In the genomic region with DNA sequence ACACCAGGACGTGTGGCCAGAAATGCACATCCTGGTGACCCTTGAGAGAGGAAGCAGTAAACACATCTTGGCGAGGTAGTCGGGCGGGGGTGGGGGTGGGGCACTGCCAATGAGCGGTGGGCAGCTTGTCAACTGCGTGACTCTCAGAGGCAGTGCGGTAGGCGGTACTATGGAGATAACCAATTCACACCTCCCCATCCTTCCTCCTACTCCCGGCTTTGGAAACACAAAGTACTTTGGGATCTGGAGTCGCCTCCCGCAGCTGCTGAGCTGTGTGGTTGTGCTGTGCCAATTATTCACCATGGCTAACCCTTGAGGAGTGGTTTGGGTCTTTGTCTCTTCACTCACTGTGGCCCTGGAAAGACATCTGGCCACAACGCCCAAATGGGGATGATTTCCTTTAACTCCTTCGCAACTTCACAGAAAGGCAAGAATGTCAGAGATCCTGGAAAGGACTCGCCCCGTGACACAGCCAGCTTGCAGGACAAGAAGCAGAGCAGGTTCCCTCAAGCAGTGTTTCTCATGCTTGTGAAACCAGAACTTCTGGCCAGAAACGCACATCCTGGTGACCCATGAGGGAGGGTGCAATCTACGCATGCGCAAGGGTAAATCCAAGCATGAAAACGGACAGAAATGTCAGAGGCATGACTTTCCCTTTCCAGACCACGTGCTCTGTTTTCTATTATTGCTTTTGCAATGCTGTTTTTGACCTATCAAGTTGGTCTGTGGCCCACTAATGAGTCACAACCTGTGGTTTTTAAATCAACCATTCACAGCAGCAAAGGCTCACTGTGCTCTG, we compare ENCODE assay signal across 9 mouse cellular contexts. TPM values are rescaled to one million over a fixed set of nuclear protein-coding genes. Genes with fewer than 3 reads are reported as not detected.
DNase-seq lines count a peak whose midpoint lies in the region; ATAC-seq and TF ChIP-seq lines count a peak whose summit lies in the region.
"Had no signal": no experiment of that assay in that cellular context is flagged by ENCODE, and none has a peak within 500 bp of the region (broad histone marks: within the 10 kb centered on the region; RNA-seq: fewer than 3 reads in every experiment).

No protein-coding gene starts in this region.

- H3K4me2 ChIP-seq in forebrain, embryonic 14.5 days (ENCODE audit: low read length) = peak overlapping the region; percentile 29; the same call in 1 of the 2 replicates
- H3K4me2 ChIP-seq in heart, postnatal 0 days (ENCODE audit: low read depth, low read length) = peak overlapping the region; percentile 64
- H3K4me2 ChIP-seq in liver, embryonic 14.5 days (ENCODE audit: low read depth) = peak overlapping the region; percentile 43
- H3K4me2 ChIP-seq in neural tube, embryonic 11.5 days (ENCODE audit: low read depth) = peak overlapping the region; percentile 24

- H3K9ac ChIP-seq in forebrain, embryonic 14.5 days (ENCODE audit: low read length) = no peak overlapping the region
- no peak overlapping the region for H3K9ac ChIP-seq in heart, postnatal 0 days (replicated peaks; ENCODE audit: low read depth, low read length)
- H3K9ac ChIP-seq in liver, embryonic 14.5 days (replicated peaks) = no peak overlapping the region; the same call in 1 of the 2 replicates
- H3K9ac ChIP-seq in neural tube, embryonic 11.5 days (ENCODE audit: low read length) = no peak overlapping the region

- peak; percentile 6; the same call in 1 of the 2 replicates for TF ChIP-seq CTCF in heart, postnatal 0 days (IDR thresholded peaks at IDR 0.05; ENCODE audit: low read depth)
- no peak for TF ChIP-seq CTCF in liver, embryonic 14.5 days (IDR thresholded peaks at IDR 0.05; ENCODE audit: low read depth)
- TF ChIP-seq CTCF in thymus, adult 2 months (IDR thresholded peaks at IDR 0.05; ENCODE audit: borderline replicate concordance, control insufficient read depth, extremely low read depth, insufficient read depth, low read length, poor library complexity) = no peak

- peak; percentile 29; the same call in 1 of the 2 replicates for ATAC-seq in forebrain, embryonic 14.5 days
- peak; percentile 71 for ATAC-seq in heart, postnatal 0 days (ENCODE audit: insufficient read depth, low read depth)
- no peak for ATAC-seq in liver, embryonic 14.5 days (ENCODE audit: insufficient read depth)
- no peak for ATAC-seq in neural tube, embryonic 11.5 days (ENCODE audit: insufficient read depth, low FRiP score, low TSS enrichment)

- TF ChIP-seq EP300 in heart, postnatal 0 days (IDR thresholded peaks at IDR 0.05; ENCODE audit: low read depth) = no peak; the same call in 1 of the 2 replicates
- TF ChIP-seq EP300 in liver, embryonic 14.5 days (IDR thresholded peaks at IDR 0.05; ENCODE audit: low read depth) = no peak

- no peak overlapping the region for H3K4me3 ChIP-seq in forebrain, embryonic 14.5 days (ENCODE audit: low read depth, low read length)
- H3K4me3 ChIP-seq in heart, postnatal 0 days (ENCODE audit: low read depth, low read length) = peak overlapping the region; percentile 33
- H3K4me3 ChIP-seq in liver, embryonic 14.5 days (ENCODE audit: insufficient read depth in 1 of 2, low read depth in 2 of 2, low read length in 2 of 2) = peak overlapping the region; percentile 9 to 26; a peak in 2 of 4 replicates
- no peak overlapping the region for H3K4me3 ChIP-seq in neural tube, embryonic 11.5 days (ENCODE audit: low read depth, low read length)
- 0 out of 2 replicates have a peak overlapping the region, but pooled peaks have one; percentile 2 for H3K4me3 ChIP-seq in thymus, adult 2 months (ENCODE audit: control insufficient read depth, insufficient read depth, low read length)

- no peaks in the 10 kb centered on the region for H3K36me3 ChIP-seq in forebrain, embryonic 14.5 days (ENCODE audit: control insufficient read depth, insufficient read depth, low read length)
- no peaks in the 10 kb centered on the region for H3K36me3 ChIP-seq in heart, postnatal 0 days (replicated peaks; ENCODE audit: control insufficient read depth, insufficient read depth, low read length)
- no peaks in the 10 kb centered on the region for H3K36me3 ChIP-seq in liver, embryonic 14.5 days (replicated peaks; ENCODE audit: control insufficient read depth, insufficient read depth, low read depth)
- no peaks in the 10 kb centered on the region for H3K36me3 ChIP-seq in neural tube, embryonic 11.5 days (ENCODE audit: control insufficient read depth, insufficient read depth, low read length)
- no peaks in the 10 kb centered on the region for H3K36me3 ChIP-seq in thymus, adult 2 months (ENCODE audit: control insufficient read depth, insufficient read depth, low read length)
- H3K36me3 ChIP-seq: G1E had no signal

- no peaks in the 10 kb centered on the region for H3K9me3 ChIP-seq in forebrain, embryonic 14.5 days (replicated peaks; ENCODE audit: control insufficient read depth, low read length)
- H3K9me3 ChIP-seq in heart, postnatal 0 days (replicated peaks; ENCODE audit: control insufficient read depth, low read length) = no peaks in the 10 kb centered on the region
- no peaks in the 10 kb centered on the region for H3K9me3 ChIP-seq in liver, embryonic 14.5 days (ENCODE audit: control insufficient read depth, low read length)
- H3K9me3 ChIP-seq in neural tube, embryonic 11.5 days (ENCODE audit: control insufficient read depth, low read length) = no peaks in the 10 kb centered on the region
- H3K9me3 ChIP-seq: G1E had no signal

- H3K27ac ChIP-seq in forebrain, embryonic 14.5 days (ENCODE audit: low read depth, low read length) = no peak overlapping the region
- H3K27ac ChIP-seq in heart, postnatal 0 days (ENCODE audit: low read depth) = peak overlapping the region; percentile 39
- H3K27ac ChIP-seq in liver, embryonic 14.5 days = no peak overlapping the region
- H3K27ac ChIP-seq in neural tube, embryonic 11.5 days (ENCODE audit: low read depth, low read length) = no peak overlapping the region
- H3K27ac ChIP-seq in thymus, adult 2 months (ENCODE audit: control insufficient read depth, insufficient read depth, low read length) = no peak overlapping the region

- TF ChIP-seq POLR2A in thymus, adult 2 months (IDR thresholded peaks at IDR 0.05; ENCODE audit: control insufficient read depth, extremely low read depth, insufficient read depth, low read length, poor library complexity) = no peak

- H3K4me1 ChIP-seq in forebrain, embryonic 14.5 days (ENCODE audit: control insufficient read depth, insufficient read depth, low read length) = peaks cover 8% of the 10 kb centered on the region
- H3K4me1 ChIP-seq in heart, postnatal 0 days (ENCODE audit: control insufficient read depth, insufficient read depth) = peaks cover 13% of the 10 kb centered on the region; the same call in 1 of the 2 replicates
- peaks cover 0 to 13% of the 10 kb centered on the region in 2 experiments; a peak in 2 of 4 replicates for H3K4me1 ChIP-seq in liver, embryonic 14.5 days (replicated peaks; ENCODE audit: control insufficient read depth in 2 of 2, insufficient read depth in 2 of 2, low read length in 1 of 2)
- 0 out of 2 replicates have a peak, but pooled peaks cover 5% of the 10 kb centered on the region for H3K4me1 ChIP-seq in neural tube, embryonic 11.5 days (ENCODE audit: control insufficient read depth, insufficient read depth, low read length)
- H3K4me1 ChIP-seq in thymus, adult 2 months (replicated peaks; ENCODE audit: control insufficient read depth, insufficient read depth, low read length) = peaks cover 14% of the 10 kb centered on the region

- DNase-seq in retina, postnatal 1 day = peak; percentile 48
- DNase-seq in retina, embryonic 14.5 days (ENCODE audit: low spot score) = no peak
- peak; percentile 49 for DNase-seq in forebrain, embryonic 14.5 days (ENCODE audit: low spot score)
- peak; percentile 83 for DNase-seq in heart, postnatal 0 days (ENCODE audit: low spot score)
- DNase-seq in kidney, postnatal 25 days = peak; percentile 77 to 83
- peak; percentile 28 to 48 (median 33) for DNase-seq in liver, embryonic 14.5 days (ENCODE audit: low read depth in 3 of 3, low spot score in 3 of 3)
- no peak for DNase-seq in neural tube, embryonic 11.5 days (ENCODE audit: low spot score)
- DNase-seq in thymus, adult 2 months = peak; percentile 26

- H3K27me3 ChIP-seq in forebrain, embryonic 14.5 days (replicated peaks; ENCODE audit: control insufficient read depth, insufficient read depth, low read length) = no peaks in the 10 kb centered on the region
- H3K27me3 ChIP-seq in heart, postnatal 0 days (ENCODE audit: control insufficient read depth, insufficient read depth, low read length) = no peaks in the 10 kb centered on the region
- H3K27me3 ChIP-seq in liver, embryonic 14.5 days (ENCODE audit: control insufficient read depth, insufficient read depth, low read length) = no peaks in the 10 kb centered on the region
- H3K27me3 ChIP-seq in neural tube, embryonic 11.5 days (ENCODE audit: control insufficient read depth, insufficient read depth, low read length) = no peaks in the 10 kb centered on the region
- H3K27me3 ChIP-seq in thymus, adult 2 months (ENCODE audit: control insufficient read depth, insufficient read depth, low read length) = no peaks in the 10 kb centered on the region; the same call in 1 of the 2 replicates

- WGBS in forebrain, embryonic 14.5 days = 34% methylated on average over 20 of the region's 20 CpGs
- WGBS in heart, postnatal 0 days = 9% methylated on average over 20 of the region's 20 CpGs
- WGBS in liver, embryonic 14.5 days (ENCODE audit: insufficient replicate concordance) = 6% methylated on average over 20 of the region's 20 CpGs
- 19% methylated on average over 20 of the region's 20 CpGs for WGBS in neural tube, embryonic 11.5 days
- 1% methylated on average over 20 of the region's 20 CpGs for WGBS in thymus, adult 2 months

RNA-seq across cellular contexts. Expression of gene Acap2, which starts 32.7 kb away (rescaled TPM):
- 11.3 and 15.1 TPM in 2 replicates for polyA plus RNA-seq in forebrain, embryonic 14.5 days (2014; fragmentation: Nextera tagmentation; extraction: Ambion mirVana)
- total RNA-seq in heart, postnatal 0 days (2014; rRNA removed; ENCODE audit: low replicate concordance) = 12.8 and 13.2 TPM in 2 replicates
- 7.0 and 7.1 TPM in 2 replicates for polyA plus RNA-seq in heart, postnatal 0 days (2015; fragmentation: Nextera tagmentation; extraction: Ambion mirVana)
- polyA plus RNA-seq in liver, embryonic 14.5 days (2012; rRNA removed) = 3.2 and 4.4 TPM in 2 replicates
- polyA plus RNA-seq in liver, embryonic 14.5 days (2014; fragmentation: Nextera tagmentation; extraction: Ambion mirVana) = 4.9 and 5.1 TPM in 2 replicates
- polyA plus RNA-seq in neural tube, embryonic 11.5 days (2014; fragmentation: Nextera tagmentation; extraction: Ambion mirVana) = 21.5 and 22.1 TPM in 2 replicates
- 21.4 and 25.5 TPM in 2 replicates for polyA plus RNA-seq in thymus, adult 2 months (2012; rRNA removed)

RNA-seq across cellular contexts. Expression of gene Ppp1r2, which starts 41.3 kb away (rescaled TPM):
- 89.0 and 90.5 TPM in 2 replicates for polyA plus RNA-seq in forebrain, embryonic 14.5 days (2014; fragmentation: Nextera tagmentation; extraction: Ambion mirVana)
- total RNA-seq in heart, postnatal 0 days (2014; rRNA removed; ENCODE audit: low replicate concordance) = 83.5 and 87.1 TPM in 2 replicates
- polyA plus RNA-seq in heart, postnatal 0 days (2015; fragmentation: Nextera tagmentation; extraction: Ambion mirVana) = 114 and 125 TPM in 2 replicates
- polyA plus RNA-seq in liver, embryonic 14.5 days (2012; rRNA removed) = 6.6 and 13.0 TPM in 2 replicates
- 31.5 and 34.9 TPM in 2 replicates for polyA plus RNA-seq in liver, embryonic 14.5 days (2014; fragmentation: Nextera tagmentation; extraction: Ambion mirVana)
- 114 and 117 TPM in 2 replicates for polyA plus RNA-seq in neural tube, embryonic 11.5 days (2014; fragmentation: Nextera tagmentation; extraction: Ambion mirVana)
- 31.7 and 43.0 TPM in 2 replicates for polyA plus RNA-seq in thymus, adult 2 months (2012; rRNA removed)

Comparison
In these comparisons a context has a peak if more than half of its experiments do, and no peak if none do; other contexts are left out.
1. DNase-seq: peak in retina, postnatal 1 day (single experiment), forebrain, embryonic 14.5 days (single experiment), heart, postnatal 0 days (single experiment), kidney, postnatal 25 days (2 of 2), liver, embryonic 14.5 days (3 of 3) and thymus, adult 2 months (single experiment); none in retina, embryonic 14.5 days (single experiment) and neural tube, embryonic 11.5 days (single experiment).
2. ATAC-seq: peak in forebrain, embryonic 14.5 days (single experiment) and heart, postnatal 0 days (single experiment); none in liver, embryonic 14.5 days (single experiment) and neural tube, embryonic 11.5 days (single experiment).
3. H3K4me3 ChIP-seq: peak in heart, postnatal 0 days (single experiment), liver, embryonic 14.5 days (2 of 2) and thymus, adult 2 months (single experiment); none in forebrain, embryonic 14.5 days (single experiment) and neural tube, embryonic 11.5 days (single experiment).
4. Peak in every context shown above with its lines, with median percentiles within 50 percentile points of each other: H3K4me2 ChIP-seq.